Mouse (Mus musculus) liver, postnatal 0 days (tissue): ENCODE results near the gene Gpr173. TPM values are rescaled to one million over a fixed set of nuclear protein-coding genes. Genes with fewer than 3 reads are reported as not detected.
"Not testable (repeated sequence)": the region's sequence is repeated elsewhere in the genome, so short reads cannot be mapped to it uniquely, and the experiment has no call there.

Experiments used
- ATAC-seq: fragments of 200-750 bp; cut with Nextera tagmentation; 2 replicates; pipeline ENCODE4 v1.8.0; 2017; ENCODE audit warnings: mild to moderate bottlenecking, moderate library complexity
- DNase-seq: peaks from one replicate; pipeline ENCODE4 v3.0.0-alpha.2; 2016
- H3K27ac ChIP-seq: fragments of 300-500 bp; sonication (generic); 2 replicates; pipeline ENCODE4 v1.5.1; 2014; ENCODE audit warnings: antibody characterized with exemption, moderate library complexity, mild to moderate bottlenecking, low read depth
- H3K27me3 ChIP-seq: fragments of 300-500 bp; sonication (generic); 2 replicates; pipeline ENCODE4 v1.6.1; 2014; ENCODE audit warnings: low read length, control low read depth, mixed read lengths; ENCODE audit not compliant: insufficient read depth
- H3K36me3 ChIP-seq: fragments of 300-500 bp; sonication (generic); replicated peaks from 2 replicates; pipeline ENCODE4 v1.6.1; 2014; ENCODE audit warnings: mild to moderate bottlenecking, control low read depth, low read length, moderate library complexity, mixed read lengths; ENCODE audit not compliant: insufficient read depth
- H3K4me1 ChIP-seq: fragments of 300-500 bp; sonication (generic); 2 replicates; pipeline ENCODE4 v1.6.1; 2014; ENCODE audit warnings: antibody characterized with exemption, mild to moderate bottlenecking, control low read depth; ENCODE audit not compliant: insufficient read depth
- H3K4me2 ChIP-seq: fragments of 300-500 bp; sonication (generic); 2 replicates; pipeline ENCODE4 v1.6.1; 2014; ENCODE audit warnings: low read depth, mild to moderate bottlenecking, low read length, moderate library complexity, mixed read lengths
- H3K4me3 ChIP-seq: fragments of 300-500 bp; sonication (generic); 2 replicates; pipeline ENCODE4 v1.5.1; 2014; ENCODE audit warnings: low read depth, low read length
- H3K9ac ChIP-seq: fragments of 300-500 bp; sonication (generic); replicated peaks from 2 replicates; pipeline ENCODE4 v1.6.1; 2014; ENCODE audit warnings: mild to moderate bottlenecking, moderate library complexity
- H3K9me3 ChIP-seq: fragments of 300-500 bp; sonication (generic); 2 replicates; pipeline ENCODE4 v1.6.1; 2016; ENCODE audit warnings: mild to moderate bottlenecking, control low read depth, low read length, mixed read lengths
- CTCF ChIP-seq: sonication (generic); IDR thresholded peaks from 2 replicates; pipeline ENCODE4 v1.5.1; 2016; ENCODE audit warnings: antibody characterized with exemption, low read depth
- EP300 ChIP-seq: IDR thresholded peaks from 2 replicates; pipeline ENCODE4 v1.6.1; 2016; ENCODE audit warnings: antibody characterized with exemption, low read depth, mild to moderate bottlenecking
- whole genome bisulfite sequencing: fragments of 180-500 bp; shearing (Covaris S2); extraction: QIAGEN DNeasy Blood & Tissue Kit; methylation state at CpG from one replicate; pipeline ENCODE4 v1.1.7; 2014; ENCODE audit not compliant: insufficient replicate concordance; 5-methylcytosine and 5-hydroxymethylcytosine counted together
- polyA plus RNA-seq: library from polyadenylated mRNA; unstranded; fragments of >200 nt; fragmentation: Nextera tagmentation; extraction: Ambion mirVana; gene quantifications from 2 replicates; pipeline ENCODE4 v1.2.1, GENCODE M21; 2015

Gene Gpr173
- polyA plus RNA-seq, 1 experiment from 2014 or later: not detected

GRCm38 (mm10) chrX:152347041-152347440 is 21.5 kb downstream of the Gpr173 start:
- ATAC-seq (no peak), DNase-seq (no peak)
- no peak overlapping the region for H3K4me2 ChIP-seq
- no peak overlapping the region for H3K4me3 ChIP-seq
- H3K27ac ChIP-seq: no peak overlapping the region
- no peaks in the 10 kb centered on the region for H3K36me3 ChIP-seq
- H3K9me3 ChIP-seq: no peaks in the 10 kb centered on the region
- H3K4me1 ChIP-seq: no peaks in the 10 kb centered on the region
- no peak overlapping the region for H3K9ac ChIP-seq
- H3K27me3 ChIP-seq: no peaks in the 10 kb centered on the region
- WGBS: 90% methylated on average over 14 of the region's 14 CpGs
- TF ChIP-seq EP300: no peak
- no peak for TF ChIP-seq CTCF

DNA sequence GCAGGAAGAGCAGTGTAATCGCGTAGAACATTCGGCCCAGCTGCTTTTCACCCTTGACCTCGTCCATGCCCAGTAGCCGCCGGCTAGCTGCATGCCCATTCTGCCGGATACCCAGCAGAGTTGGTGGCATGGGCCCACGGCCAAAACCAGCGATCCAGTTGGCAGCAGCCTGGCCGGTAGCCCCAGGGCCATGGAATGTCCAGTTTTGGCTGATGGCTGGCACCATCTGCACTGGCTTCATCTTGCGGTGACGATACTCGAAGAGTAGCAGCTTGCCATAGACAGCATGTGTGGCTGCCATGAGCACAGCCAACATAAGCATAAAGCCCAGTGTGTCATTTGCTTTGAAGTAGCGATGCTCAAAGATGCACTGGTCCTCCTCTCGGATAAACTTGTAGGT is 21.9 kb downstream of the Gpr173 start:
- ATAC-seq: no peak
- no peaks in the 10 kb centered on the region for H3K9me3 ChIP-seq

DNA sequence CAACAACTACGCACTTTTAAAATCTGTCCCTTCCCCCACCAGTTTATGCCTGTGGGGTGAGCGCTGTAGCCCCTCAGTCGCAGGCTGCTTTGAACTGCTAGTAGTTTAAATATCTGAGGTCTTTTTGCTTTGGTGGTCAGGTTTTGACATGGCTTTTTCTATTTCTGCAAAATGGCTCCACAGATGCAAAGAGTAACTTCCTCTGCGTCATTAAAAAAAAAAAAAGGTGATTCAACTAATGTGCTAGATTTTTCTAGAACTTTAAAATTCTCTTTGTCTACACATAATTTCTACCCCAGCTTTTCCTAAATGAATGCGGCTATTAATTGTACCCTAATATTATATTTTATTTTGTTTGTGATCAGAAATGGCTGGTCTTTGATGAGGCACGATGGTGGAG is 25.6 kb downstream of the Gpr173 start:
- no peak for TF ChIP-seq CTCF
- no peak for TF ChIP-seq EP300
- 32% methylated on average over 6 of the region's 6 CpGs for WGBS
- Histone ChIP-seq H3K27ac (peak overlapping the region; percentile 76), H3K36me3 (no peaks in the 10 kb centered on the region; the same call in 1 of the 2 replicates), H3K4me2 (peak overlapping the region; percentile 84), H3K9me3 (no peaks in the 10 kb centered on the region), H3K9ac (no peak overlapping the region; the same call in 1 of the 2 replicates), H3K4me3 (peak overlapping the region; percentile 56), H3K27me3 (0 out of 2 replicates have a peak, but pooled peaks cover 14% of the 10 kb centered on the region), H3K4me1 (no peaks in the 10 kb centered on the region)
- ATAC-seq (no peak), DNase-seq (no peak)

More for the DNA sequence above, 21.9 kb downstream of the Gpr173 start:
- DNase-seq: no peak
- Histone ChIP-seq H3K36me3 (no peaks in the 10 kb centered on the region), H3K4me1 (no peaks in the 10 kb centered on the region), H3K27ac (no peak overlapping the region), H3K4me3 (no peak overlapping the region), H3K9ac (no peak overlapping the region), H3K27me3 (0 out of 2 replicates have a peak, but pooled peaks cover 2% of the 10 kb centered on the region), H3K4me2 (no peak overlapping the region)
- TF ChIP-seq EP300: no peak
- no peak for TF ChIP-seq CTCF
- WGBS: 81% methylated on average over 15 of the region's 15 CpGs

DNA sequence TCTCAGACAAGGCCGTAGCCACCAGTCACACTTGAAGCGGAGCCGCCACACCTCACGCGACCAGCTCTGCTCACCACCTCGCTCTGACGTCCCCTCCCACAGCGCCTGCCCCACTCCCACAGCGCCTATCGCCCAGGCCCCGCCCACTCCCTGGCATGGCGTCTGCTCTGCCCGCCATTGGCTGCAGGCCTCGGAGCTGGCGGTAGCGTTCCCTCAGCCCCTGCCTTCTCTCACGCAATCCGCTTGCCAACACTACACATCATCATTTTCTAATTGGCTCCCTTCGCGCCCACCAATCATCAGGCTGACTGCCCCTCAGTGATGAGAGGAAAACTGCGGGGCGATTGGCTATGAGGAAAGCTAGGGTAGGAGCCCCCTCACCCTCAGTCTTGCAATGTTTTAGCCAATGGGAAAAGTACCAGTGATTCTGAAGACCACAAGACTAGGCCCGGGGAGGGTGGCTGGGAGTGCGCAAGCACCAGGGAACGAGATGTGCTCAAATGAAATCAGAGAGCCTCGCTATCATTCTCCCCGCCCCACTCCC is 26.1 kb downstream of the Gpr173 start, which contains the start of gene Tspyl2:
Gene Tspyl2 (minus strand): TSS at position 68 of the 544 bp plus-strand sequence.
- DNase-seq: peak; percentile 89
- peak within 1 kb of the TSS; percentile 78 for H3K9ac ChIP-seq
- TF ChIP-seq CTCF: no peak
- peak; percentile 57; the same call in 1 of the 2 replicates for TF ChIP-seq EP300
- peak within 1 kb of the TSS; percentile 76 for H3K27ac ChIP-seq
- no peaks in the 10 kb centered on the region; the same call in 1 of the 2 replicates for H3K36me3 ChIP-seq
- peak within 1 kb of the TSS; percentile 84 for H3K4me2 ChIP-seq
- 0 out of 2 replicates have a peak, but pooled peaks cover 14% of the 10 kb centered on the region for H3K27me3 ChIP-seq
- no peaks in the 10 kb centered on the region for H3K4me1 ChIP-seq
- peak; percentile 97 for ATAC-seq
- 14% methylated on average over 14 of the region's 27 CpGs for WGBS
- peak within 1 kb of the TSS; percentile 56 for H3K4me3 ChIP-seq
- no peaks in the 10 kb centered on the region for H3K9me3 ChIP-seq

DNA sequence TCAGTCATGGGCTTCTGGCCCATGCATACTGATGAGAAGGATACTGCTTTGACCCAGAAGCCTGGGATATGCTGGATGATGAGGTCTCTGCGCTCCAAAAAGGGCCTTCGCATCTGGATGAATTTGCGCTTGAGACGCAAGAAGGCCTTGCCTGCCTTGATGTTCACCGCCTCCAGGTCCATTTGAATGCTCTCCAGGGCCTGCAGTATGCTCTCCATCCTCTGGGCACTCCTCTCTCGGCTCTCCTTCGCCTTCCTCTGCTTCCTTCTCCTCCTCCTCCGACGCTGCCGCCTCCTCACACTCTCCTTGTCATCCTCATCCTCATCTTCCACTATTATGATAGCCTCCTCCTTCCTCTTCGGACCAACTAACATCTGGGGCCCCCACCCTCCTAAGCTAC is 27.0 kb downstream of the Gpr173 start:
- H3K36me3 ChIP-seq: no peaks in the 10 kb centered on the region; the same call in 1 of the 2 replicates
- H3K9me3 ChIP-seq: no peaks in the 10 kb centered on the region
- DNase-seq: no peak
- peaks cover 2% of the 10 kb centered on the region; the same call in 1 of the 2 replicates for H3K4me1 ChIP-seq
- H3K4me3 ChIP-seq: peak overlapping the region; percentile 56
- 0 out of 2 replicates have a peak, but pooled peaks cover 14% of the 10 kb centered on the region for H3K27me3 ChIP-seq
- H3K9ac ChIP-seq: peak overlapping the region; percentile 78
- peak overlapping the region; percentile 84 for H3K4me2 ChIP-seq
- no peak for TF ChIP-seq CTCF
- no peak for TF ChIP-seq EP300
- H3K27ac ChIP-seq: no peak overlapping the region
- no peak for ATAC-seq
- 36% methylated on average over 11 of the region's 11 CpGs for WGBS

- H3K36me3 ChIP-seq: no peaks in the 10 kb centered on the region; the same call in 1 of the 2 replicates
- H3K4me3 ChIP-seq: peak overlapping the region; percentile 32
- H3K4me1 ChIP-seq: peaks cover 2% of the 10 kb centered on the region; the same call in 1 of the 2 replicates
- peak overlapping the region; percentile 62 for H3K4me2 ChIP-seq
- DNase-seq (peak; percentile 77), ATAC-seq (peak; percentile 98)
- TF ChIP-seq EP300 (no peak), CTCF (0 out of 2 replicates have a peak, but pooled peaks have one; percentile 7)
- H3K9me3 ChIP-seq: no peaks in the 10 kb centered on the region
- 20% methylated on average over 33 of the region's 33 CpGs for WGBS
- H3K27ac ChIP-seq: peak overlapping the region; percentile 34; the same call in 1 of the 2 replicates
- peak overlapping the region; percentile 38; the same call in 1 of the 2 replicates for H3K9ac ChIP-seq
- 0 out of 2 replicates have a peak, but pooled peaks cover 12% of the 10 kb centered on the region for H3K27me3 ChIP-seq
These were observed 31.8 kb downstream of the Gpr173 start for GRCm38 (mm10) chrX:152336546-152337332.

DNA sequence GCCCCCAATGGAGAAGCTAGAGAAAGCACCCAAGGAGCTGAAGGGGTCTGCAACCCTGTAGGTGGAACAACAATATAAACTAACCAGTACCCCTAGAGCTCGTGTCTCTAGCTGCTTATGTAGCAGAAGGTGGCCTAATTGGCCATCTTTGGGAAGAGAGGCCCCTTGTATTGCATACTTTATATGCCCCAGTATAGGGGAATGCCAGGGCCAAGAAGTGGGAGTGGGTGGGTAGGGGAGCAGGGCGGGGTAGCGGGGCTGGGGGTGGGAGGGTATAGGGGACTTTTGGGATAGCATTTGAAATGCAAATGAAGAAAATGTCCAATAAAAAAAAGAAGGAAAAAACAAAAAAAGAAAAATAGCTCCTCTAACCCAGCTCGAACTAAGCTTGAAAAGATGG is 32.4 kb downstream of the Gpr173 start:
- not testable (repeated sequence) for H3K27me3 ChIP-seq, H3K9ac ChIP-seq, H3K9me3 ChIP-seq, DNase-seq, H3K36me3 ChIP-seq, H3K4me1 ChIP-seq, H3K27ac ChIP-seq
- H3K4me2 ChIP-seq: peak overlapping the region; percentile 62
- ATAC-seq: peak; percentile 6; the same call in 1 of the 2 replicates
- H3K4me3 ChIP-seq: peak overlapping the region; percentile 32
- WGBS: 41% methylated on average over 4 of the region's 4 CpGs

DNA sequence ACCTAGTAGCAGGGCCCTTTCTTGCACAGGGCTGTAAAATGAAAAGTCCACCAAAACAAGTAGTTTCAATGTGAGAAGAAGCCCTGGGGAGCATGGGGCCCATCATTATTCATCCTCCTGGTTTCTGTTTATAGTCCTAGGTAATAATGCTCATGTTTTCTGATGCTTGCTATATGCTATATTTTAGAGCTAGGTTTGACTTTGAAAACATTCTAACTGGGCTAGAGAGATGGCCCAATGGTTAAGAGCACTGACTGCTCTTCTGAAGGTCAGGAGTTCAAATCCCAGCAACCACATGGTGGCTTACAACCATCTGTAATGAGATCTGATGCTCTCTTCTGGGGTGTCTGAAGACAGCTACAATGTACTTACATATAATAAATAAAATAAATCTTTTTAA is 39.1 kb downstream of the Gpr173 start:
- not testable (repeated sequence) for H3K27ac ChIP-seq, H3K9ac ChIP-seq, H3K4me1 ChIP-seq, DNase-seq, H3K27me3 ChIP-seq, H3K4me2 ChIP-seq, H3K4me3 ChIP-seq, ATAC-seq, H3K36me3 ChIP-seq, H3K9me3 ChIP-seq
